Mouse (Mus musculus) fibroblast of lung, adult 2 months (primary cell): ENCODE measurements around the gene Ntmt1.

Source experiments
- DNase-seq: peaks from one replicate; pipeline ENCODE4 v3.0.0-alpha.2; 2011; ENCODE audit warnings: low read depth

The Ntmt1 gene

DNA sequence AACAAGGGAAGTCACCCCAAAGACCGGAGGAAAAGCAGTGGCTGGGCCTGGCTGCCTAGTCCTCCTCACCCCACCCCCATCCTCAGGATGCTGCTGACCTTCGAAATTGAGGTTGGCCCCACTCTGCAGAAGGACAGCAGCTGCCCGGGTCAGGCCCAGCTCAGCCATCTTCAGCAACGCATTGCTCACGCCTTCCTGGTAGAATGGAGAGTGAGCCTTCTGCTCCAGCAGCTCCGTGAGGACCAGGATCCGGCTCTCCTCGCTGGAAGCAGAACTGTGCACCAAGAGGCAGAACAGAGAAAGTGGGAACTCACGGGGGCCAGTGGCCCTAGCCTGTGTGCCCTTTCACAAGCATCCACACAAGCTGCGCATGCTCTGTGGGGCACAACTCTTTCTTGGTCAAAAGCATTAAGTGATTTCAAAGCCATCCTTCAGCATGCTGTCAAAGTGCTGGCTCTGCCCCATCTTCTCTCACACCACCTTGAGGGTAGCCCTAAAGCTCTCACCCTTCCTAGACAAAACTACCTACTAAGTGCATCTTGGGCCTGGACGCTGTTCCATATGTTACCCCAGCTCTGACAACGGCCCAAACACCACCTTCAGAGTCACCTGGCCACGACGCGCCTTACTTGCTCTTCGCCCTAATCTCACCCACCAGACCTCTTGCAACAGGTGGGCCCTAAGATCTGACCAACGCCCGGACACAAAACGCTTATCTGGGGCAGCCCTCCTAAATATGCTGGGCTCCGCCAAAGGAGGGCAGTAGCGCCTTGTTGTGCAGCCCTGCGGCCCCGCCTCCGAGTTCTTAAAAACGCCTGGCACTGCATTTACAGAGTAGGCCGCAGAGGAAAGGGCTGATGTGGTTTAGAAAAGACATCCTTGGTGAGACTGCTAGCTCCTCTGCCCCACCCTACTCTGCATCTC, 19.5 kb downstream of the Ntmt1 start:
- DNase-seq, result no peak

GRCm38 (mm10) chr2:30827749-30828475, 20.3 kb downstream of the Ntmt1 start:
- peak; percentile 75 for DNase-seq

DNA sequence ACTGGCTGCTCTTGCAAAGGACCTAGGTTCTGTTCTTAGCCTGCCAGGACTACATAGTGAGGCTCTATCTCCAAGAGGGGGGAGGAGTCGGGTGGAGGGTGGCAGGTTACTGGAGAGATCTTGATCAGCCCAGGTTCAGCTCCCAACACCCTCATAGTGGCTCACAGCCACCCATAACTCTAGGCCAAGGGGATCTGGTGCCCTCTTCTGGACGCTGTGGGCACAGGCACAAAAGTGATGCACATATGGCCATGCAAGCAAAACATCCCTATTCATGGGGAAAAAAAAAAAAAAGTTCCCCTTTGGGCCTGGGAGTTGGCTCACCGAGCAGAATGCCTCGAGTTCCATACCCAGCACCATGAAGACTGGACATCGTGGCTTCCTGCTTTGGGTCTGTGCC, 21.7 kb downstream of the Ntmt1 start:
- no peak for DNase-seq

DNA sequence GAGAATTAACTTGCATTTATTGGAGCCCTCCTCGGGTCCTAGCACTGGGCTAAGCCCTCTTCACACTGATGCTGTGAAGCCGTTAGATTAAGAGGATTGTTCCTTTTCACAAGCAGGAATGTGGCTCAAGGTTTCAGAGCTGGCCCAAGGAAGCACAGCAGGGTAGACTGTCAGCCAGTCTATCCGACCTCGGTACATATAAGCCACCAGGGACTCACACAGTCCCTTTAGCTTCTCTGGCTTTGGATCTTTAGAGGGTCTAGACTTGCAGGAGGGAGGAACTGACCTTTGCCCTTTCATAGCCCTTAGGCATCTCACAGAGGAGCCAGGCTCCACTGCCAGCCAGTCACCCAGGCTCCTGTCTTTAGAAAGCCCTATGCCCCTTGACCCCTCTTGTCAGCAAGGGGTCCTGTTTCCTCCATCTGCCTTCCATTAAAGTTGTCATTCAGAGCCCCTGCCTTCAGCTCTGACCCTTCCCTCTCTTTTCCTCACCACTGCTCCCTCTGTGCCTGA, 22.7 kb downstream of the Ntmt1 start, which contains the start of gene Asb6:
TSS of gene Asb6 (minus strand) at position 51 of the 513 bp plus-strand sequence.
- DNase-seq, result no peak

DNA sequence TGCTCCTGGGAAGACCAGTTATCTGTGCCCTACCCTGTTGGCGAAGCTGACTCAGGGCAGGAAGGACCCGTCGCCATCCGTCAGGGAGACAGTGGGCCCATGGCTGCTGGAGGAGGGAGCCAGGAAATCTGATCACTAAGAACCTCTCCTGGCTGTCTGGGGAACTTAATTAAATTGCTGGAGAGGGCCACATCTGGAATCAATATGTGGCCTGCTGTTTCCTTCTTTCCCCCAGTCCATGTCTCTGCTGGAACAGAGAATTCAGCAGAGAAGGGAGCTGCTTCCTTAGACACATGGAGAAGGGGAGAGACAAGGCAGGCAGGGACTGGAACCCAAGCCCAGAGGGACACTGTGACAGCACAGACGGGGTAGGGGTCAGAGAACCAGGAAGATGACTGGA, 26.0 kb downstream of the Ntmt1 start:
- DNase-seq, result no peak

DNA sequence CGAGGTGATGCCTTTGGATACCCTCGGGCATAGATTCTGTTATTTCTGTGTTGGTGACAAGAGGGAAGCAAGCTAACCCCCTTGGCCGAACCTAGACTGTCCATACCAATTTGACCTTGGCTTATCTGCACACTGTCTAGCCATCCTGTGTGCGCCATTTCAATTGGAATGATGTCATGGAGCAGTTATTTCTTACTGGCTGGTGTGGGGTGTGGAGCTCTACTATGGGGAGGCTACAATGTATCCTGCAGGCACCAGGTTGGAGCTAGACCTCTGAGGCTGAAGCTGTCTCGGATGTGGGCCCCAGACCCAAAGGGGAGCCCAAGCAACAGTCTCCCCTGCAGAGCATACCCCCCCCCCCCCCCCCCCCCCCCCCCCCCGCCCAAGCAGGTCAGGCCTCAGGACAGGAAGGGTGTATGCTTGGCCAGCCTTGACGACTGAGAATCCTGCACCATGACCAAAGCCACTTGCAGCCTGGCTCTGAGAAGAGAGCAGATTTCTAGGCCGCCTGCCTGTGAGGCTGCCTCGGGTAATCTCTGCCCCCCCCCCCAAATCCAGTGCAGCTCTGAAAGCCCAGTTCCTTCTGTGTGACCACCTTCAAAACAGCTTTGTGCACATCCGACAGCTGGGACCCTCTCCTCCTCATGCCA, 26.9 kb downstream of the Ntmt1 start, which contains the start of gene Prrx2:
TSS of gene Prrx2 (plus strand) at position 600 of the 650 bp plus-strand sequence.
- DNase-seq, result no peak

DNA sequence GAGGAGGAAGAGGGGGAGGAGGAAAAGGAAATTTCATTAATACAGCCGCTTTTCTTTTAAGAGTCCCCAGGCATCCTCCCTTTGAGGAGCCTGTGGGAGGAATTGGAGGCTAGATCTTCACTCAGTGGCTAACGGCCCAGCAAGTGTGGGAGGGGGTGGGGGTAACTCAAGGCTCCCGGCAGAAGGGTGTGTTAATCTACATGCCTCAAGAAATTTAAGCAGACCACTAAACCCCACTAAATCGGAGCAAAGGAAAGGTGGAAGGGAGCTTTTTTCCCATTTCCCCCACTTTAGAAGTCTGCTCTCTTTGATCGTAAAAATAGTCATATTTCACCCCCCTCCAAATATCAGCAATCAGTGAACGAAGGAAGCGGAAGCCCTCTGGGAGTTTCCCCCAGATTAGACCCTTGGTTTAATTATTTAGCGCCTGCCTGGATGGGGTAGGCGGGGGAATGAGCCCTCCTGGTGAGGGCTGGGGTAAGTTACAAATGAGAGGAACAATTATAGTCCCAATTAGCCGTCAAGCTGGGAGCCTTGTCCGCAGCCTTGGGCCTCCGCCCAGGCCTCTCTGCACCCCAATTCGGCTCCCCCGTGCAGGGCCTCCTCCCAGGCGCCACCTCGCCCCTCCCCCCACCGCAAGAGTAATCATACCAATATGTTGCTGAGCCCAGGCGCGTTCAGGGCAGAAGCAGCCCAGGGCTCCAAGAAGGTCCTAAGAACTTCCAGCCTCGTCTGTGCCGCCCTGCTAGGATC, 28.8 kb downstream of the Ntmt1 start:
- DNase-seq, result no peak

DNA sequence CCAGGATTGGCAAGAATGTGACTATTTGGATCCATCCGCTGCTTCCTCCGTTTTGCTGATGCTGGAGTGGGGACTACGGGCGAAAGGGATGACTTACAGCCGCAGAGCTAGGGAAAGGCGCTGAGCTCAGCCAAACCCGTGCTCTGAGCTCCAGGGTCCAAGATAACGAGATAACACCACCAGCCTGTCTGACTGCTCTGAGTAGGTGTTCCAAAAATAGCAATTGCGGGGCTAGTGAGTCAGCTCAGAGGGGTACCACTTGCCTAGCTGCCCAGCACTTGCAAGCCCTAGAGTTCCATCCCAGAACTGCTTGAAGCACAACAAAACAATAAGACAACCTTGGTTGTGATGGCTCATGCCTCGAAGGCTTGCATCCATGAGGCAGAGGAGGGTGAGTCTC, 35.0 kb downstream of the Ntmt1 start:
- DNase-seq, result no peak

GRCm38 (mm10) chr2:30845152-30846070, 37.8 kb downstream of the Ntmt1 start:
- DNase-seq, result no peak

DNA sequence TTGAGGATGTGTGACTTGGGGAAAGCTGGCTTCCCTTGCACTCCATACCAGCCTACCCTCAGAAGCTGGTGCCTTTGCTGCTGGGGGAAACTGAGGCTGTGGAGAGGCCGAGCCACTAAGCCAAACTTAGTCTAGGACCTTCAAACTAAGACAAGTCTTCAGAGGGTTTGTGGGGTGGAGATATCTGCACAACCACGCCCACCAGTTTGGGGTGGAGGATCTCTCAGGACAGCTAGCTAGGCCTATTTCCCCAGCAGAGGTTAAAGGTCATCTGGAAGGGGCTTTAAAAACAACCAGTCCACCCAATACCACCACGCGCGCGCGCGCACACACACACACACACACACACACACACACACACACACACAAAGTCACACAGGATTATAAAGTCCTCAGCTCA, 38.6 kb downstream of the Ntmt1 start:
- no peak for DNase-seq

GRCm38 (mm10) chr2:30846723-30847122, 39.1 kb downstream of the Ntmt1 start:
- no peak for DNase-seq

DNA sequence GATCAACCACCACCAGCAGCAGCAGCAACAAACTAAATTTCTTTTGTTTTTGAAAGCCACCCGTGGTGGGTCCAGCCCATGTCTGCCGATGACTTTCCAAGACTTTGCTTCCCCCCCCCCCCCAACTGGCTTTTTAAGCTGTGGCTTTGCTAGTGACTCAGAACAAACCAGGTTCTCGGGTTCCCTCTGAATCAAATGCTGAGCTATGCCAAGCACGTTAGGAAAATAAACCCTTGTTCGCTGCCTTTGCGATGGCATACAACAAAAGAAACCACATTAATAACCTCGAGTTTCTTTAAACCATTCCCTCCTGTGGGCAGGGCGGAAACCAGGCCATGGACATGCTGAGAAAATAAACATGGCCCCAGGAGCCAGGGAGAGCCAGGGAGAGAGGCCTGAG, 40.6 kb downstream of the Ntmt1 start:
- peak; percentile 94 for DNase-seq

DNA sequence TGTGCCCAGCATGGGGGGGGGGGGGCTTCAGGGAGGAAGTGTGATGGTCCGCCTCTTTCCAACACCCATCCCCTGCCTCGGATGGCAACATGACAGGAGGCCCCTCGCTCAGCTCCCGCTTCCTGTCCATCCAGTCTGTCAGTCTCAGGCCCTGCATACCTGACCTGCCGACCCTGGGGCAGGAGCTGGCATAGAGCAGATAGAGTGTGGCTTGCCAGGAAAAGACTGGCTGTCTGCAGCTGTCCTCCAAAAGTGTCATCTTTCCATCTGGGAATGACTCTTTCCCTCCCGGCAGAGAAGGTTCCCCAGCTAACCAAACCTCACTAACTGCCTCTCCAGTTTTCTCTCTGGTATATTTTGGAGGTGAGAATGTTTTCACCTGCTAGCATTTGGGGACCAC, 43.0 kb downstream of the Ntmt1 start:
- no peak for DNase-seq

GRCm38 (mm10) chr2:30852771-30853313, 45.2 kb downstream of the Ntmt1 start:
- no peak for DNase-seq

DNA sequence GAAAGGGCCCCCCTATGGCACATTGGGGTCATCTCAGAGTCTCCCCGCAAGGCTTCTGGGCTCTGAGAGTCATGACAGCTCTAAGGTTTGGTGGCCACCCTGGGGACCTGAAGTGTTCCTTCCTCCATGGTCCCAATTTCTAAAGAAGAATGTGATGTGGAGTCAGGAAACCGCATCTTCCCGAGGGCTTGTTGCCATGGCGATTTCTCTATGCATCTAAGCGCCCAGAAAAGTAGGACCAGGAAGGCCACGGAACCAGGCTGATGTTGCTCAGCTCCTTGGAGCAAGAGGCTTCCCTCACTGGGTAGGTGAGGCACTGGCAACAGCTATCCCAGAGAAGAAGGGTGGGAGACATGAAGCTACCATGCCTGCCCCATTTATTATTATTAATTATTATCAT, 49.5 kb downstream of the Ntmt1 start:
- no peak for DNase-seq

DNA sequence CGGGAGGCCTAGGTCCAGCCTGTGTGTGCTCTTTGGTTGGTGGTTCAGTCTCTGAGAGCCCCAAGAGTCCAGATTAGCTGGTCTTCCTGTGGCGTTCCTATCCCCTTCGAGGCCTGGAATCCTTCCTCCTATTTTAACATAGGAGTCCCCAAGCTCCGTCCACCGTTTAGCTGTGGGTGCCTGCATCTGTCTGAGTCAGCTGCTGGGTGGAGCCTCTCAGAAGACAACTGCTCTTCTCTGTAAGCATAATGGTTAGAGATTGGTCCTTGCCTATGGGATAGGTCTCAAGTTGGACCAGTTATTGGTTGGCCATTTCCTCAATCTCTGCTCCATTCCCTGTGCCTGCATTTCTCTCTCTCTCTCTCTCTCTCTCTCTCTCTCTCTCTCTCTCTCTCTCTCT, 52.2 kb downstream of the Ntmt1 start:
- DNase-seq, result no peak

DNA sequence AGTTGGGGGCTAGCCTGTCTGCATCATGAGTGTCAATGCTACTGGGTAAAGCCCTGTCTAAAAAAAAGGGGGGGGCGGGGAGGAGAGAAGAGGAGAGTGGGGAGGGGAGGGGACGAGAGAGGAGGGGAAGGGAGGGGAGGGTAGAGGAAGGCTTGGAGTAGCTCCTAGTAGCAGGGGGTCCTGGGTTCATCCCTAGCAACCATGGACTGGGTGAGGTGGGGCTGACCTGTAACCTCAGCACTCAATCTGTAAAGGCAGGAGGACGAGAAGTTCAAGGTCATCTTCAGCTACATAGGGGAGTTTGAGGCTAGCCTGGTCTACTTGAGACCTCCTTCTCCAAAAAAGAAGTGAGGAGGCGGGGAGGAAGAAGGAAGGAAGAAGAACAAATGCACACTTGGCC, 54.5 kb downstream of the Ntmt1 start:
- no peak for DNase-seq

DNA sequence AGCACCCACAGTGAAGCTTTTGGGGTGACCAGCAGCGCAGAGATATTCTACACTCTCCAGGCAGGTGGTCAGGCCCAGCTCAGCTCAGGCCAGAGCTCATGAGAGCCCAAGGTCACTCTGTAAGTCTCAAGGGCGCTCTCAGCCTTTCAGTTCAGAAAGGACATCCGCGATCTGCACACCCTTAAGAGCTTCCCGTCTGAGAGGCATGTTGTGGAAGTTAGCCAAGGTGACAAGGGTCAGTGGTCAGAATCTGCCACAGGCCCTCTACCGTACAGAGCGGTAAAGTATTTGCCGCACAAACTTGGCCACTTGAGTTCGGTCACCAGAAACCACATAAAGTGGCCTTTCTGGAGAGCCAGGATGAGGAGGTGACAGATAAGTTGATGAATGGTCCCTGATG, 55.9 kb downstream of the Ntmt1 start:
- DNase-seq, result no peak

DNA sequence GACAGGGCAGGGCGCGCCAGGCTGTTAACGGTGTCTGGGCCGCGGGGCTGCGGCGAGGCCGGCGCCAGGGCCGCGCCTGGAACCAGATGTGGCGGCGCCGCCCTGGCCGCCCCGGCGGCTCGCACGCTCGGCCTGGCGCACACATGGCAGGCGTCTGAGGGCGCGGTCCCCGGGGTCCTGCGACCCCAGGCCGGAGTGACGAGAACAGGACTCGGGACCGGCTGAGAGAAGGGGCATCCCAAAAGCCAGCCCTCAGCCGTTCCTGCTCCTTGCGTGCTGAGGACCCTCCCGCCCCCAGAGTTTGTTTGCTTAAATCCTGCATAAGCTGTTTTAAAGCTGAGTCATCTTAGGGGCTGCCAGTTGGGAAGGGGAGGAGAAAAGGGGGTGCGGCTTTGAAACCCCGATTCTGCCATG, 57.3 kb downstream of the Ntmt1 start:
- peak; percentile 76 for DNase-seq

GRCm38 (mm10) chr2:30865426-30865825, 57.8 kb downstream of the Ntmt1 start:
- DNase-seq, result no peak
